Mouse (Mus musculus) small intestine, adult 2 months (tissue): ENCODE results near the gene Apof.

Experiments used
- CTCF ChIP-seq: fragments of 200-500 bp; IDR thresholded peaks from 2 replicates; pipeline ENCODE4 v1.5.1; 2012; ENCODE audit warnings: low read depth, mild to moderate bottlenecking, control low read depth, inconsistent platforms, low read length, moderate library complexity, mixed read lengths; ENCODE audit not compliant: insufficient replicate concordance, insufficient read length; ENCODE audit errors: extremely low read depth
- POLR2A ChIP-seq: fragments of 200-500 bp; IDR thresholded peaks from 2 replicates; pipeline ENCODE4 v1.6.1; 2012; ENCODE audit warnings: low read depth, mild to moderate bottlenecking, control low read depth, inconsistent platforms, low read length, moderate library complexity

DNA sequence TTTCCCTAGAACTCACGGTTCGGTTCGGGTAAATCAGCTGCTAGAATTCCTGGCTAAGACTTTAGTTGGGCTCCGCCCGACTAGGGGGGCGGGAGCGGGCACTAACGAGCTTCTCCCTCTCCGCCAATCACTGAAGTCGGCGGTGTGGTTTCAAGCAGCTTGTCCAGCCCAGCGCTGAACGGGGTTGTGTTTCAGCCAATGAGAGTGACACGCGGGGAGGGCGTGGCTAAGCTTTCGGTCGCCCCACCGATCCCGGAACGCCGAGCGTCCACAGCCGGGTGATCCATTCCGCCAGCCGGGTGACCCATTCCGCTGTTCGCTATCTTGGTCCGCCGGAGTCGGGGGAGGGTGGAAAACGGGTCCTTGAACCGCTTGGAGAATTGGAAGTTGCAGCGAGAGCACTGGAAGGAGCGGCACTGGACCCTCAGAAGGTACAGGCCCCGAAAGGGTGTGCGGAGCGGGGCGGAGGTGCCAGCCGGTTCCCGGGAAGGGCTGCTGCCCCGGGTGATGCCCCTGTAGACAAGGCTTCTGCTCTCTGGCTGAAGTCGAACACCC, 1.9 kb downstream of the Apof start, which contains the start of gene Stat2:
- TF ChIP-seq CTCF = no peak
- TF ChIP-seq POLR2A = peak; percentile 95
